Mouse (Mus musculus): ENCODE data around the gene Cd151.

- TF ChIP-seq CTCF (IDR thresholded peaks at IDR 0.05; ENCODE audit: insufficient read depth, low read depth, low read length), result no peak
- no peak for TF ChIP-seq POLR2A (IDR thresholded peaks at IDR 0.05; ENCODE audit: insufficient read depth, low read depth, low read length)
These were observed 11.4 kb upstream of the Cd151 start for GRCm38 (mm10) chr7:141455610-141456314.

Measured in olfactory bulb, adult 2 months (tissue).